Mouse (Mus musculus) olfactory bulb, adult 2 months (tissue): ENCODE data around the gene Rab11a.

Experiments used
- CTCF ChIP-seq: fragments of 200-500 bp; IDR thresholded peaks from 2 replicates; pipeline ENCODE4 v1.5.1; 2012; ENCODE audit warnings: low read depth, mild to moderate bottlenecking, low read length, moderate library complexity; ENCODE audit not compliant: insufficient read depth
- POLR2A ChIP-seq: fragments of 200-500 bp; IDR thresholded peaks from 2 replicates; pipeline ENCODE4 v1.6.1; 2012; ENCODE audit warnings: mild to moderate bottlenecking, low read depth, low read length, moderate library complexity; ENCODE audit not compliant: insufficient read depth

DNA sequence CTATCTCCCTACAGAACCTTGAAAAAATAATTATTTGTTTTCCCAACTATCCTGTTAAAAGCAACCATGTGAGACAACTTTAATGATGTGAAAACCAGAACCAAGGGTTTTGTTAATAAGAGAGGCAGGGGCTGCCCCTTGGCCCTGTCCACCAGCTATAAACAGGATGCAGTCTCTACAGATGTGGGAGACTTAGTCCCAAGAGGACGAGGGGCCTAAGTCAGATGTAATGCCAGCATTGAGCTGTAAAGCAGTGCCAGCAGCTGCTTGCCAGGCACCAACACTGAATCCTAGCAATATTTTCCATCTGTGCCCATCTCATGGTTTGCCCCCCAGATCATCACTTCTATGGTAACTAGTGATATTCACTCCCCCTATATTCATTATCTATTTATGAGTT, 4.9 kb upstream of the Rab11a start:
- TF ChIP-seq POLR2A (no peak), CTCF (no peak)
